Mouse (Mus musculus): ENCODE measurements around the gene Ogfrl1.

The Ogfrl1 gene

GRCm38 (mm10) chr1:23345633-23346032 is 51.9 kb downstream of the Ogfrl1 start:
- DNase-seq, result no peak

GRCm38 (mm10) chr1:23342864-23343263 is 54.7 kb downstream of the Ogfrl1 start:
- no peak for DNase-seq

- no peak for DNase-seq
Observed at GRCm38 (mm10) chr1:23342224-23342623, 55.3 kb downstream of the Ogfrl1 start.

- DNase-seq, result no peak
Observed at GRCm38 (mm10) chr1:23335726-23336363, 61.7 kb downstream of the Ogfrl1 start.

GRCm38 (mm10) chr1:23335050-23335449 is 62.5 kb downstream of the Ogfrl1 start:
- no peak for DNase-seq

- DNase-seq, result no peak
Observed at GRCm38 (mm10) chr1:23332192-23332591, 65.4 kb downstream of the Ogfrl1 start.

GRCm38 (mm10) chr1:23325160-23325559 is 72.4 kb downstream of the Ogfrl1 start:
- DNase-seq, result no peak

GRCm38 (mm10) chr1:23324226-23324625 is 73.3 kb downstream of the Ogfrl1 start:
- DNase-seq, result peak; percentile 34

- peak; percentile 26 for DNase-seq
Observed at GRCm38 (mm10) chr1:23323286-23323685, 74.3 kb downstream of the Ogfrl1 start.

GRCm38 (mm10) chr1:23322208-23322607 is 75.4 kb downstream of the Ogfrl1 start:
- no peak for DNase-seq

GRCm38 (mm10) chr1:23321331-23321851 is 76.2 kb downstream of the Ogfrl1 start:
- DNase-seq, result peak; percentile 55

- DNase-seq, result no peak
Observed at GRCm38 (mm10) chr1:23320591-23321195, 76.9 kb downstream of the Ogfrl1 start.
